In genomic region chr2:49811871-49812363, GRCm38 (mm10) we compare ENCODE assay signal across 8 mouse cellular contexts. TPM values are rescaled to one million over a fixed set of nuclear protein-coding genes. Genes with fewer than 3 reads are reported as not detected.
A peak's percentile ranks its signal among the peaks of the same experiment; 100 is the strongest.
DNase-seq lines count a peak whose midpoint lies in the region; ATAC-seq and TF ChIP-seq lines count a peak whose summit lies in the region.

No protein-coding gene starts in this region.

- ATAC-seq in forebrain, embryonic 14.5 days: 0 out of 2 replicates have a peak, but pooled peaks have one; percentile 26
- ATAC-seq in forebrain, embryonic 12.5 days (ENCODE audit: low FRiP score): no peak
- ATAC-seq in limb, embryonic 13.5 days (ENCODE audit: low FRiP score, low read depth): no peak
- ATAC-seq in stomach, embryonic 16.5 days (ENCODE audit: insufficient read depth, low FRiP score): peak; percentile 22; the same call in 1 of the 2 replicates

- H3K27me3 ChIP-seq in forebrain, embryonic 14.5 days (replicated peaks; ENCODE audit: control insufficient read depth, insufficient read depth, low read length): no peaks in the 10 kb centered on the region
- no peaks in the 10 kb centered on the region for H3K27me3 ChIP-seq in forebrain, embryonic 12.5 days
- no peaks in the 10 kb centered on the region for H3K27me3 ChIP-seq in ES-Bruce4 (ENCODE audit: control insufficient read depth, insufficient read depth, low read length, poor library complexity, severe bottlenecking)
- 0 out of 2 replicates have a peak, but pooled peaks cover 8% of the 10 kb centered on the region for H3K27me3 ChIP-seq in limb, embryonic 13.5 days
- no peaks in the 10 kb centered on the region for H3K27me3 ChIP-seq in stomach, embryonic 16.5 days (ENCODE audit: control insufficient read depth, insufficient read depth, low read length)

- no peak overlapping the region for H3K4me2 ChIP-seq in forebrain, embryonic 14.5 days (ENCODE audit: low read length)
- H3K4me2 ChIP-seq in forebrain, embryonic 12.5 days: no peak overlapping the region
- H3K4me2 ChIP-seq in limb, embryonic 13.5 days (replicated peaks): peak overlapping the region; percentile 37
- H3K4me2 ChIP-seq in stomach, embryonic 16.5 days (ENCODE audit: low read depth, low read length): peak overlapping the region; percentile 22; the same call in 1 of the 2 replicates

- TF ChIP-seq EP300 in ES-Bruce4 (IDR thresholded peaks at IDR 0.05; ENCODE audit: insufficient read depth, low read depth, low read length): no peak

- no peak overlapping the region for H3K9ac ChIP-seq in forebrain, embryonic 14.5 days (ENCODE audit: low read length)
- H3K9ac ChIP-seq in forebrain, embryonic 12.5 days: no peak overlapping the region
- no peak overlapping the region for H3K9ac ChIP-seq in ES-Bruce4 (ENCODE audit: low read depth, poor library complexity, severe bottlenecking)
- H3K9ac ChIP-seq in limb, embryonic 13.5 days: no peak overlapping the region
- 0 out of 2 replicates have a peak overlapping the region, but pooled peaks have one; percentile 14 for H3K9ac ChIP-seq in stomach, embryonic 16.5 days (ENCODE audit: low read length)

- H3K4me3 ChIP-seq in forebrain, embryonic 14.5 days (ENCODE audit: low read depth, low read length): no peak overlapping the region
- H3K4me3 ChIP-seq in forebrain, embryonic 12.5 days (replicated peaks): no peak overlapping the region
- no peak overlapping the region for H3K4me3 ChIP-seq in ES-Bruce4 (ENCODE audit: low read depth, low read length)
- no peak overlapping the region for H3K4me3 ChIP-seq in limb, embryonic 13.5 days
- no peak overlapping the region for H3K4me3 ChIP-seq in stomach, embryonic 16.5 days (replicated peaks; ENCODE audit: low read length)

- peaks cover 9% of the 10 kb centered on the region for H3K4me1 ChIP-seq in forebrain, embryonic 14.5 days (ENCODE audit: control insufficient read depth, insufficient read depth, low read length)
- peaks cover 10% of the 10 kb centered on the region for H3K4me1 ChIP-seq in forebrain, embryonic 12.5 days
- peaks cover 9% of the 10 kb centered on the region for H3K4me1 ChIP-seq in ES-Bruce4 (ENCODE audit: control insufficient read depth, insufficient read depth, low read length)
- H3K4me1 ChIP-seq in limb, embryonic 13.5 days: peaks cover 16% of the 10 kb centered on the region
- H3K4me1 ChIP-seq in stomach, embryonic 16.5 days (ENCODE audit: control insufficient read depth, insufficient read depth, low read length): peaks cover 26% of the 10 kb centered on the region

- 16% methylated on average over 4 of the region's 4 CpGs for WGBS in forebrain, embryonic 14.5 days
- WGBS in forebrain, embryonic 12.5 days: 28% methylated on average over 4 of the region's 4 CpGs
- WGBS in limb, embryonic 13.5 days: 24% methylated on average over 4 of the region's 4 CpGs
- WGBS in stomach, embryonic 16.5 days: 22% methylated on average over 4 of the region's 4 CpGs

- no peak overlapping the region for H3K27ac ChIP-seq in forebrain, embryonic 14.5 days (ENCODE audit: low read depth, low read length)
- H3K27ac ChIP-seq in forebrain, embryonic 12.5 days: no peak overlapping the region
- H3K27ac ChIP-seq in ES-Bruce4 (ENCODE audit: insufficient read depth, low read length): peak overlapping the region; percentile 71
- H3K27ac ChIP-seq in limb, embryonic 13.5 days: peak overlapping the region; percentile 15; the same call in 1 of the 2 replicates
- H3K27ac ChIP-seq in stomach, embryonic 16.5 days (ENCODE audit: low read length): peak overlapping the region; percentile 87

- peak; percentile 51 for DNase-seq in forebrain, embryonic 14.5 days (ENCODE audit: low spot score)
- DNase-seq in cerebellum, postnatal 14 days: peak; percentile 64 to 73
- no peak for DNase-seq in thymus, postnatal 25 days
- DNase-seq in gastrocnemius, adult 8-10 months (ENCODE audit: low spot score in 2 of 2): no peak

- TF ChIP-seq CTCF in ES-Bruce4 (IDR thresholded peaks at IDR 0.05; ENCODE audit: low read depth, low read length): no peak

- H3K36me3 ChIP-seq in forebrain, embryonic 14.5 days (ENCODE audit: control insufficient read depth, insufficient read depth, low read length): no peaks in the 10 kb centered on the region
- H3K36me3 ChIP-seq in forebrain, embryonic 12.5 days (replicated peaks): no peaks in the 10 kb centered on the region
- no peaks in the 10 kb centered on the region for H3K36me3 ChIP-seq in ES-Bruce4 (ENCODE audit: control insufficient read depth, insufficient read depth, low read length, poor library complexity, severe bottlenecking)
- no peaks in the 10 kb centered on the region for H3K36me3 ChIP-seq in limb, embryonic 13.5 days
- no peaks in the 10 kb centered on the region for H3K36me3 ChIP-seq in stomach, embryonic 16.5 days (ENCODE audit: control insufficient read depth, insufficient read depth, low read length)

- no peaks in the 10 kb centered on the region for H3K9me3 ChIP-seq in forebrain, embryonic 14.5 days (replicated peaks; ENCODE audit: control insufficient read depth, low read length)
- no peaks in the 10 kb centered on the region for H3K9me3 ChIP-seq in forebrain, embryonic 12.5 days
- H3K9me3 ChIP-seq in ES-Bruce4 (replicated peaks; ENCODE audit: control insufficient read depth, insufficient read depth, low read length, poor library complexity, severe bottlenecking): no peaks in the 10 kb centered on the region
- H3K9me3 ChIP-seq in limb, embryonic 13.5 days: no peaks in the 10 kb centered on the region
- H3K9me3 ChIP-seq in stomach, embryonic 16.5 days (replicated peaks; ENCODE audit: control insufficient read depth, low read length): no peaks in the 10 kb centered on the region

- no peak for TF ChIP-seq POLR2A in ES-Bruce4 (IDR thresholded peaks at IDR 0.05; ENCODE audit: insufficient read depth, low read length)

RNA-seq across cellular contexts. Expression of gene Lypd6b, which starts 24.4 kb away (rescaled TPM):
- polyA plus RNA-seq in forebrain, embryonic 14.5 days (2014; fragmentation: Nextera tagmentation; extraction: Ambion mirVana): 8.7 and 10.7 TPM in 2 replicates
- 1.6 and 2.3 TPM in 2 replicates for polyA plus RNA-seq in forebrain, embryonic 12.5 days (2016; fragmentation: Nextera tagmentation; extraction: Ambion mirVana)
- 6.0 and 7.0 TPM in 2 replicates for polyA plus RNA-seq in ES-Bruce4 (2011; ENCODE audit: insufficient read depth, insufficient read length, low read depth, missing spikeins)
- polyA plus RNA-seq in limb, embryonic 13.5 days (2015; fragmentation: Nextera tagmentation; extraction: Ambion mirVana): 9.8 and 9.9 TPM in 2 replicates
- 20.8 and 26.4 TPM in 2 replicates for polyA plus RNA-seq in stomach, embryonic 16.5 days (2015; fragmentation: Nextera tagmentation; extraction: Ambion mirVana)
- total RNA-seq in gastrocnemius, adult 8-10 months (2022): not detected

Comparison
In these comparisons a context has a peak if more than half of its experiments do, and no peak if none do; other contexts are left out.
1. ATAC-seq: peak in forebrain, embryonic 14.5 days (single experiment) and stomach, embryonic 16.5 days (single experiment); none in forebrain, embryonic 12.5 days (single experiment) and limb, embryonic 13.5 days (single experiment).
2. DNase-seq: peak in forebrain, embryonic 14.5 days (single experiment) and cerebellum, postnatal 14 days (2 of 2); none in thymus, postnatal 25 days (single experiment) and gastrocnemius, adult 8-10 months (0 of 2).
3. H3K27ac ChIP-seq: peak in ES-Bruce4 (single experiment), limb, embryonic 13.5 days (single experiment) and stomach, embryonic 16.5 days (single experiment); none in forebrain, embryonic 14.5 days (single experiment) and forebrain, embryonic 12.5 days (single experiment).
4. H3K4me2 ChIP-seq: peak in limb, embryonic 13.5 days (single experiment) and stomach, embryonic 16.5 days (single experiment); none in forebrain, embryonic 14.5 days (single experiment) and forebrain, embryonic 12.5 days (single experiment).